Mouse (Mus musculus) kidney, embryonic 15.5 days (tissue): ENCODE data around the gene Sap30. TPM values are rescaled to one million over a fixed set of nuclear protein-coding genes. Genes with fewer than 3 reads are reported as not detected.
"Not testable (repeated sequence)": the region's sequence is repeated elsewhere in the genome, so short reads cannot be mapped to it uniquely, and the experiment has no call there.

Experiments used
- ATAC-seq: fragments of 200-750 bp; cut with Nextera tagmentation; replicated peaks from 2 replicates; pipeline ENCODE4 v1.8.0; 2017; ENCODE audit warnings: moderate TSS enrichment; ENCODE audit not compliant: low FRiP score
- H3K27ac ChIP-seq: fragments of 300-500 bp; sonication (generic); 2 replicates; pipeline ENCODE4 v1.5.1; 2015; ENCODE audit warnings: mild to moderate bottlenecking, inconsistent platforms
- H3K27me3 ChIP-seq: fragments of 300-500 bp; sonication (generic); 2 replicates; pipeline ENCODE4 v1.6.1; 2015; ENCODE audit warnings: inconsistent platforms
- H3K36me3 ChIP-seq: fragments of 300-500 bp; sonication (generic); 2 replicates; pipeline ENCODE4 v1.6.1; 2015; ENCODE audit warnings: inconsistent platforms
- H3K4me1 ChIP-seq: fragments of 300-500 bp; sonication (generic); 2 replicates; pipeline ENCODE4 v1.6.1; 2015; ENCODE audit warnings: inconsistent platforms
- H3K4me2 ChIP-seq: fragments of 300-500 bp; sonication (generic); 2 replicates; pipeline ENCODE4 v1.6.1; 2015; ENCODE audit warnings: moderate library complexity, mild to moderate bottlenecking, inconsistent platforms
- H3K4me3 ChIP-seq: fragments of 300-500 bp; sonication (generic); replicated peaks from 2 replicates; pipeline ENCODE4 v1.5.1; 2015; ENCODE audit warnings: mild to moderate bottlenecking, inconsistent platforms
- H3K9ac ChIP-seq: fragments of 300-500 bp; sonication (generic); 2 replicates; pipeline ENCODE4 v1.6.1; 2015; ENCODE audit warnings: mild to moderate bottlenecking, inconsistent platforms
- H3K9me3 ChIP-seq: fragments of 300-500 bp; sonication (generic); replicated peaks from 2 replicates; pipeline ENCODE4 v1.6.1; 2016; ENCODE audit warnings: inconsistent platforms
- WGBS: fragments of 180-500 bp; shearing (Covaris S2); methylation state at CpG from one replicate; pipeline ENCODE4 v1.1.7; 2015; ENCODE audit warnings: mixed read lengths; 5-methylcytosine and 5-hydroxymethylcytosine counted together
- polyA plus RNA-seq: library from polyadenylated mRNA; unstranded; fragments of >200 nt; fragmentation: Nextera tagmentation; extraction: Ambion mirVana; gene quantifications from 2 replicates; pipeline ENCODE4 v1.2.1, GENCODE M21; 2015

Sap30 gene
- polyA plus RNA-seq, 1 experiment from 2014 or later = 35.9 TPM

- peak overlapping the region; percentile 91 for H3K4me3 ChIP-seq
- not testable (repeated sequence) for H3K9me3 ChIP-seq, H3K27me3 ChIP-seq, ATAC-seq, H3K4me1 ChIP-seq
- WGBS = 10% methylated on average over 10 of the region's 10 CpGs
- peak overlapping the region; percentile 63 for H3K4me2 ChIP-seq
- peak overlapping the region; percentile 100 for H3K27ac ChIP-seq
- H3K9ac ChIP-seq = peak overlapping the region; percentile 99
- peaks cover 34% of the 10 kb centered on the region for H3K36me3 ChIP-seq
These were observed 25.6 kb upstream of the Sap30 start for GRCm38 (mm10) chr8:57513178-57513661.

GRCm38 (mm10) chr8:57512141-57513056, 24.7 kb upstream of the Sap30 start:
- under 1% methylated on average over 86 of the region's 96 CpGs for WGBS
- H3K36me3 ChIP-seq = peaks cover 26% of the 10 kb centered on the region
- peak overlapping the region; percentile 99 for H3K9ac ChIP-seq
- peak overlapping the region; percentile 100 for H3K27ac ChIP-seq
- H3K4me1 ChIP-seq = peaks cover 8% of the 10 kb centered on the region
- no peaks in the 10 kb centered on the region for H3K9me3 ChIP-seq
- H3K4me3 ChIP-seq = peak overlapping the region; percentile 91
- no peaks in the 10 kb centered on the region for H3K27me3 ChIP-seq
- peak; percentile 53 for ATAC-seq
- peak overlapping the region; percentile 63 for H3K4me2 ChIP-seq

- Histone ChIP-seq H3K9ac (peak within 1 kb of the TSS; percentile 99), H3K27me3 (no peaks in the 10 kb centered on the region), H3K27ac (peak within 1 kb of the TSS; percentile 100), H3K4me1 (peaks cover 8% of the 10 kb centered on the region), H3K9me3 (no peaks in the 10 kb centered on the region), H3K4me3 (peak within 1 kb of the TSS; percentile 91), H3K36me3 (peaks cover 21% of the 10 kb centered on the region), H3K4me2 (peak within 1 kb of the TSS; percentile 81)
- peak; percentile 100 for ATAC-seq
- under 1% methylated on average over 63 of the region's 63 CpGs for WGBS
These were observed 23.9 kb upstream of the Sap30 start, which contains the start of gene Hmgb2 for GRCm38 (mm10) chr8:57511316-57512118. Gene Hmgb2, plus strand, starts transcription at chr8:57511907.

- H3K9ac ChIP-seq = peak overlapping the region; percentile 76
- peak overlapping the region; percentile 81 for H3K4me2 ChIP-seq
- ATAC-seq = peak; percentile 24
- H3K27me3 ChIP-seq = no peaks in the 10 kb centered on the region
- peak overlapping the region; percentile 94 for H3K27ac ChIP-seq
- H3K9me3 ChIP-seq = no peaks in the 10 kb centered on the region
- peak overlapping the region; percentile 91 for H3K4me3 ChIP-seq
- WGBS = under 1% methylated on average over 31 of the region's 31 CpGs
- peaks cover 15% of the 10 kb centered on the region for H3K36me3 ChIP-seq
- peaks cover 8% of the 10 kb centered on the region for H3K4me1 ChIP-seq
These were observed 23.2 kb upstream of the Sap30 start for GRCm38 (mm10) chr8:57510791-57511315.

GRCm38 (mm10) chr8:57508657-57509056, 21.0 kb upstream of the Sap30 start:
- Histone ChIP-seq H3K4me1 (peaks cover 7% of the 10 kb centered on the region), H3K27me3 (no peaks in the 10 kb centered on the region), H3K36me3 (peaks cover 4% of the 10 kb centered on the region; the same call in 1 of the 2 replicates), H3K4me2 (no peak overlapping the region), H3K27ac (no peak overlapping the region), H3K9ac (no peak overlapping the region), H3K4me3 (no peak overlapping the region), H3K9me3 (no peaks in the 10 kb centered on the region)
- ATAC-seq = no peak
- WGBS = 82% methylated on average over 4 of the region's 4 CpGs

GRCm38 (mm10) chr8:57507556-57508063, 19.9 kb upstream of the Sap30 start:
- Histone ChIP-seq H3K9me3 (no peaks in the 10 kb centered on the region), H3K27me3 (no peaks in the 10 kb centered on the region), H3K4me1 (peaks cover 4% of the 10 kb centered on the region; the same call in 1 of the 2 replicates), H3K36me3 (no peaks in the 10 kb centered on the region), H3K4me2 (no peak overlapping the region), H3K4me3 (no peak overlapping the region), H3K9ac (no peak overlapping the region), H3K27ac (no peak overlapping the region)
- ATAC-seq = no peak
- 96% methylated on average over 4 of the region's 4 CpGs for WGBS

- not testable (repeated sequence) for H3K4me1 ChIP-seq, H3K27ac ChIP-seq, H3K9ac ChIP-seq, H3K9me3 ChIP-seq, ATAC-seq, H3K4me3 ChIP-seq, H3K4me2 ChIP-seq, H3K36me3 ChIP-seq, H3K27me3 ChIP-seq
- 74% methylated on average over 1 of the region's 1 CpGs for WGBS
These were observed 17.8 kb upstream of the Sap30 start for GRCm38 (mm10) chr8:57505500-57505899.

- WGBS = 51% methylated on average over 5 of the region's 5 CpGs
- no peaks in the 10 kb centered on the region for H3K36me3 ChIP-seq
- H3K4me1 ChIP-seq = peaks cover 3% of the 10 kb centered on the region; the same call in 1 of the 2 replicates
- H3K4me2 ChIP-seq = no peak overlapping the region
- no peak; the same call in 1 of the 2 replicates for ATAC-seq
- no peak overlapping the region for H3K9ac ChIP-seq
- no peak overlapping the region for H3K27ac ChIP-seq
- no peaks in the 10 kb centered on the region for H3K27me3 ChIP-seq
- H3K9me3 ChIP-seq = no peaks in the 10 kb centered on the region
- no peak overlapping the region for H3K4me3 ChIP-seq
These were observed 16.0 kb upstream of the Sap30 start for GRCm38 (mm10) chr8:57503641-57504040.

- Histone ChIP-seq H3K27ac (no peak overlapping the region), H3K4me3 (no peak overlapping the region)
- 0 out of 2 replicates have a peak, but pooled peaks have one; percentile 43 for ATAC-seq
These were observed 11.3 kb upstream of the Sap30 start for GRCm38 (mm10) chr8:57498847-57499511.

GRCm38 (mm10) chr8:57498494-57498846, 10.8 kb upstream of the Sap30 start:
- Histone ChIP-seq H3K4me3 (no peak overlapping the region), H3K27me3 (no peaks in the 10 kb centered on the region), H3K27ac (no peak overlapping the region), H3K9ac (no peak overlapping the region), H3K4me2 (no peak overlapping the region; the same call in 1 of the 2 replicates), H3K4me1 (peaks cover 3% of the 10 kb centered on the region; the same call in 1 of the 2 replicates), H3K9me3 (no peaks in the 10 kb centered on the region), H3K36me3 (no peaks in the 10 kb centered on the region)
- 77% methylated on average over 8 of the region's 8 CpGs for WGBS
- ATAC-seq = no peak

More at GRCm38 (mm10) chr8:57498847-57499511, 11.3 kb upstream of the Sap30 start:
- Histone ChIP-seq H3K36me3 (no peaks in the 10 kb centered on the region), H3K9me3 (no peaks in the 10 kb centered on the region), H3K4me2 (peak overlapping the region; percentile 22; the same call in 1 of the 2 replicates), H3K27me3 (no peaks in the 10 kb centered on the region), H3K9ac (no peak overlapping the region), H3K4me1 (peaks cover 3% of the 10 kb centered on the region; the same call in 1 of the 2 replicates)
- WGBS = 65% methylated on average over 17 of the region's 17 CpGs

- no peaks in the 10 kb centered on the region for H3K36me3 ChIP-seq
- WGBS = 91% methylated on average over 4 of the region's 4 CpGs
- H3K9me3 ChIP-seq = no peaks in the 10 kb centered on the region
- H3K4me2 ChIP-seq = no peak overlapping the region
- H3K27ac ChIP-seq = no peak overlapping the region
- H3K4me3 ChIP-seq = no peak overlapping the region
- H3K9ac ChIP-seq = no peak overlapping the region
- no peaks in the 10 kb centered on the region for H3K27me3 ChIP-seq
- 0 out of 2 replicates have a peak, but pooled peaks cover 2% of the 10 kb centered on the region for H3K4me1 ChIP-seq
- ATAC-seq = no peak
These were observed 4.2 kb upstream of the Sap30 start for GRCm38 (mm10) chr8:57491873-57492272.
